ENCODE assay signal across 28 mouse cellular contexts in the genomic region with DNA sequence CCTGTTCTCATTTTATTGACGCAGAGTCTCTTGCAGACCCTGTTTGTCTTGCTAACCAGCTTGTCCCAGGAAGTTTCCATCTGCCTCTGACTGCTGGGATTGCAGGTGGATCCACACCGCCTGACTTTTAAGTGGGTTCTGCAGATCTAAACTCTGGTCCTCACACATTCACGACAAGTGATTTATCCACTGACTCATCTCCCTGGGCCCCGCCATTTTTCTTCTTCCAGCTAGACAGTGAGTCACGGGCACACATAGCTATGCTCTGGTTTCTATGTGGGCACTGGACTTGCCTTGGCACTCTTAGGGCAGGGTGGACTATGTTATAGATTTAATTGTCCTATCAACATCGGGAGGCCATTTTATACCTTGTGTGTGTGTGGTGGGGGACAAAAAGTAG. TPM values are rescaled to one million over a fixed set of nuclear protein-coding genes. Genes with fewer than 3 reads are reported as not detected.
DNase-seq lines count a peak whose midpoint lies in the region; ATAC-seq lines count a peak whose summit lies in the region.
"Had no signal": no experiment of that assay in that cellular context is flagged by ENCODE, and none has a peak within 500 bp of the region (broad histone marks: within the 10 kb centered on the region; RNA-seq: fewer than 3 reads in every experiment).

No protein-coding gene starts in this region.

- H3K4me2 ChIP-seq in liver, embryonic 11.5 days, result no peak overlapping the region
- H3K4me2 ChIP-seq: forebrain, embryonic 13.5 days; heart, embryonic 13.5 days; hindbrain, embryonic 14.5 days had no signal

- no peak overlapping the region for H3K27ac ChIP-seq in liver, embryonic 11.5 days (ENCODE audit: low read depth, low read length)
- H3K27ac ChIP-seq: forebrain, embryonic 10.5 days; forebrain, embryonic 13.5 days; heart, adult 2 months; heart, embryonic 10.5 days; heart, embryonic 13.5 days; hindbrain, embryonic 14.5 days; hindbrain, postnatal 0 days had no signal

- 76% methylated on average over 6 of the region's 6 CpGs for WGBS in liver, embryonic 11.5 days

- peaks cover 9% of the 10 kb centered on the region for H3K27me3 ChIP-seq in liver, embryonic 11.5 days (replicated peaks; ENCODE audit: control insufficient read depth, insufficient read depth, low read length)
- H3K27me3 ChIP-seq: forebrain, embryonic 13.5 days had no signal

- no peaks in the 10 kb centered on the region for H3K36me3 ChIP-seq in liver, embryonic 11.5 days (ENCODE audit: control insufficient read depth, insufficient read depth, low read length)
- H3K36me3 ChIP-seq: forebrain, embryonic 10.5 days; G1E; heart, embryonic 10.5 days; heart, embryonic 13.5 days had no signal

- no peak overlapping the region for H3K4me3 ChIP-seq in liver, embryonic 11.5 days (ENCODE audit: low read depth, low read length)
- H3K4me3 ChIP-seq: forebrain, embryonic 10.5 days; forebrain, embryonic 13.5 days; heart, adult 2 months; heart, embryonic 10.5 days; heart, embryonic 13.5 days had no signal

- no peak for ATAC-seq in liver, embryonic 11.5 days (replicated peaks; ENCODE audit: low FRiP score)
- ATAC-seq: forebrain, embryonic 13.5 days; hindbrain, postnatal 0 days; intestine, embryonic 16.5 days had no signal

- no peaks in the 10 kb centered on the region for H3K4me1 ChIP-seq in liver, embryonic 11.5 days (replicated peaks; ENCODE audit: control insufficient read depth, insufficient read depth, low read length)
- H3K4me1 ChIP-seq: forebrain, embryonic 10.5 days; forebrain, embryonic 13.5 days had no signal

- H3K9ac ChIP-seq in liver, embryonic 11.5 days (ENCODE audit: low read depth, low read length), result no peak overlapping the region
- H3K9ac ChIP-seq: forebrain, embryonic 13.5 days; heart, embryonic 13.5 days; hindbrain, embryonic 14.5 days had no signal

- peak; percentile 55 to 59 for DNase-seq in adrenal gland, adult (ENCODE audit: inconsistent age in 2 of 2, low spot score in 1 of 2)
- DNase-seq in adrenal gland, postnatal 4 days (ENCODE audit: low spot score in 2 of 2), result no peak
- DNase-seq in adrenal gland, postnatal 25 days, result peak; percentile 27
- DNase-seq in adrenal gland, adult 18-20 months (ENCODE audit: low spot score in 2 of 2), result no peak
- peak; percentile 49 to 67 for DNase-seq in adrenal gland, postnatal 36 days
- no peak for DNase-seq in liver, embryonic 11.5 days (ENCODE audit: low spot score)
- DNase-seq: B cell, adult 2 months; cerebellum, adult 11-12 months; cerebellum, adult 9-10 months; cerebellum, postnatal 14 days; gastrocnemius, postnatal 10 days; gastrocnemius, postnatal 36 days; heart, adult 2 months; heart, postnatal 14 days; heart, postnatal 4 days; kidney, adult 18-20 months had no signal

- H3K9me3 ChIP-seq in liver, embryonic 11.5 days (ENCODE audit: control insufficient read depth, low read length), result no peaks in the 10 kb centered on the region
- H3K9me3 ChIP-seq: forebrain, embryonic 10.5 days; forebrain, embryonic 13.5 days; G1E; heart, embryonic 10.5 days; heart, embryonic 13.5 days had no signal

RNA-seq across cellular contexts. Expression of a gene that starts 14.5 kb away (rescaled TPM):
- under 1 TPM in 1 of 2 experiments, not detected in 1; 0.48 TPM for total RNA-seq in adrenal gland, postnatal 4 days (2021)
- 0.24 TPM in 1 of 2 replicates, not detected in the other for total RNA-seq in adrenal gland, postnatal 25 days (2021)
- total RNA-seq in adrenal gland, adult 18-20 months (2021), result not detected
- not detected for total RNA-seq in adrenal gland, postnatal 36 days (2021)
- 0.14 and 0.40 TPM in 2 replicates for polyA plus RNA-seq in liver, embryonic 11.5 days (2014; fragmentation: Nextera tagmentation; extraction: Ambion mirVana)
- total RNA-seq: gastrocnemius, adult 18-20 months; gastrocnemius, postnatal 36 days had no signal
- polyA plus RNA-seq: G1E; heart, adult 2 months had no signal

RNA-seq across cellular contexts. Expression of a gene that starts 16.9 kb away (rescaled TPM):
- 10 to 100 TPM; 18.4 to 19.0 TPM for total RNA-seq in adrenal gland, postnatal 4 days (2021)
- total RNA-seq in adrenal gland, postnatal 25 days (2021), result 17.1 and 19.6 TPM in 2 replicates
- total RNA-seq in adrenal gland, adult 18-20 months (2021), result 10 to 100 TPM; 15.8 to 17.3 TPM
- total RNA-seq in adrenal gland, postnatal 36 days (2021), result 10 to 100 TPM; 16.8 to 17.4 TPM
- 19.4 and 19.7 TPM in 2 replicates for polyA plus RNA-seq in liver, embryonic 11.5 days (2014; fragmentation: Nextera tagmentation; extraction: Ambion mirVana)

RNA-seq across cellular contexts. Expression of a gene that starts 33.5 kb away (rescaled TPM):
- total RNA-seq in adrenal gland, postnatal 4 days (2021), result not detected
- total RNA-seq in adrenal gland, postnatal 25 days (2021), result not detected in 2 replicates
- total RNA-seq in adrenal gland, adult 18-20 months (2021), result not detected
- total RNA-seq in adrenal gland, postnatal 36 days (2021), result not detected
- polyA plus RNA-seq in liver, embryonic 11.5 days (2014; fragmentation: Nextera tagmentation; extraction: Ambion mirVana), result 0.14 and 0.23 TPM in 2 replicates
- total RNA-seq: CH12.LX; G1E; gastrocnemius, adult 18-20 months; gastrocnemius, postnatal 10 days; gastrocnemius, postnatal 36 days; granulocyte monocyte progenitor cell, adult 5-6 weeks; heart, adult 2 months; heart, postnatal 4 days had no signal
- polyA plus RNA-seq: G1E; inflammation-experienced regulatory T-cells, adult 6 months had no signal

RNA-seq across cellular contexts. Expression of a gene that starts 56.2 kb away (rescaled TPM):
- 10 to 100 TPM; 49.1 to 52.0 TPM for total RNA-seq in adrenal gland, postnatal 4 days (2021)
- 42.3 and 44.1 TPM in 2 replicates for total RNA-seq in adrenal gland, postnatal 25 days (2021)
- 10 to 100 TPM; 39.9 to 40.9 TPM for total RNA-seq in adrenal gland, adult 18-20 months (2021)
- total RNA-seq in adrenal gland, postnatal 36 days (2021), result 10 to 100 TPM; 41.3 to 46.8 TPM
- polyA plus RNA-seq in liver, embryonic 11.5 days (2014; fragmentation: Nextera tagmentation; extraction: Ambion mirVana), result 62.1 and 68.1 TPM in 2 replicates

RNA-seq across cellular contexts. Expression of a gene that starts 59.7 kb away (rescaled TPM):
- total RNA-seq in adrenal gland, postnatal 4 days (2021), result 1 to 10 TPM; 1.7 to 3.7 TPM
- 0.15 and 0.19 TPM in 2 replicates for total RNA-seq in adrenal gland, postnatal 25 days (2021)
- total RNA-seq in adrenal gland, adult 18-20 months (2021), result under 1 TPM in 1 of 2 experiments, not detected in 1; 0.06 TPM
- total RNA-seq in adrenal gland, postnatal 36 days (2021), result under 1 TPM; 0.13 to 0.23 TPM
- 1.2 and 1.4 TPM in 2 replicates for polyA plus RNA-seq in liver, embryonic 11.5 days (2014; fragmentation: Nextera tagmentation; extraction: Ambion mirVana)
- total RNA-seq: gastrocnemius, adult 18-20 months; granulocyte monocyte progenitor cell, adult 5-6 weeks had no signal
- polyA plus RNA-seq: G1E had no signal

Comparison
In these comparisons a context has a peak if more than half of its experiments do, and no peak if none do; other contexts are left out.
1. DNase-seq: peak in adrenal gland, adult (2 of 2), adrenal gland, postnatal 25 days (single experiment) and adrenal gland, postnatal 36 days (2 of 2); none in adrenal gland, postnatal 4 days (0 of 2), adrenal gland, adult 18-20 months (0 of 2) and liver, embryonic 11.5 days (single experiment).